Mouse (Mus musculus) G1E-ER4 (cell line): ENCODE results near the gene Acsf2. TPM values are rescaled to one million over a fixed set of nuclear protein-coding genes. Genes with fewer than 3 reads are reported as not detected.

ENCODE experiments used
- GATA1 ChIP-seq: IDR thresholded peaks from one replicate; pipeline ENCODE4 v1.8.0; 2012; ENCODE audit warnings: low read length, inconsistent platforms
- polyA plus RNA-seq: library from polyadenylated mRNA; stranded (reverse); fragments of >175 nt; gene quantifications from 2 replicates; pipeline ENCODE4 v1.2.3, GENCODE M21; 2012

Acsf2 gene
- 0.08 and 0.17 TPM in 2 replicates for polyA plus RNA-seq

GRCm38 (mm10) chr11:94601321-94602281 lies at the start of gene Acsf2:
TSS of gene Acsf2 (minus strand) at chr11:94601871.
- no peak for TF ChIP-seq GATA1

- no peak for TF ChIP-seq GATA1
Observed at GRCm38 (mm10) chr11:94646457-94646856, 44.8 kb upstream of the Acsf2 start.

GRCm38 (mm10) chr11:94644461-94645219 lies 43.0 kb upstream of the Acsf2 start:
- TF ChIP-seq GATA1: no peak

- no peak for TF ChIP-seq GATA1
Observed at GRCm38 (mm10) chr11:94634431-94634830, 32.8 kb upstream of the Acsf2 start.

GRCm38 (mm10) chr11:94632988-94633387 lies 31.3 kb upstream of the Acsf2 start:
- TF ChIP-seq GATA1: no peak

- TF ChIP-seq GATA1: no peak
Observed at GRCm38 (mm10) chr11:94631969-94632368, 30.3 kb upstream of the Acsf2 start.

- TF ChIP-seq GATA1: no peak
Observed at GRCm38 (mm10) chr11:94630199-94631011, 28.7 kb upstream of the Acsf2 start.

- TF ChIP-seq GATA1: no peak
Observed at GRCm38 (mm10) chr11:94629884-94630198, 28.2 kb upstream of the Acsf2 start.

GRCm38 (mm10) chr11:94629199-94629883 lies 27.7 kb upstream of the Acsf2 start, which contains the start of gene Lrrc59:
TSS of gene Lrrc59 (plus strand) at chr11:94629767.
- no peak for TF ChIP-seq GATA1

- TF ChIP-seq GATA1: no peak
Observed at GRCm38 (mm10) chr11:94622162-94622561, 20.5 kb upstream of the Acsf2 start.

GRCm38 (mm10) chr11:94621458-94621852 lies 19.8 kb upstream of the Acsf2 start:
- TF ChIP-seq GATA1: no peak

GRCm38 (mm10) chr11:94620766-94621457 lies 19.2 kb upstream of the Acsf2 start:
- TF ChIP-seq GATA1: no peak

- no peak for TF ChIP-seq GATA1
Observed at GRCm38 (mm10) chr11:94617646-94618045, 16.0 kb upstream of the Acsf2 start.

- no peak for TF ChIP-seq GATA1
Observed at GRCm38 (mm10) chr11:94615494-94615893, 13.8 kb upstream of the Acsf2 start.
